Mouse (Mus musculus) lung, embryonic 14.5 days (tissue): ENCODE data around the gene Ncln. TPM values are rescaled to one million over a fixed set of nuclear protein-coding genes. Genes with fewer than 3 reads are reported as not detected.
A peak's percentile ranks its signal among the peaks of the same experiment; 100 is the strongest.

ENCODE experiments used
- ATAC-seq: fragments of 200-750 bp; cut with Nextera tagmentation; 2 replicates; pipeline ENCODE4 v1.8.0; 2017; ENCODE audit warnings: mild to moderate bottlenecking, moderate TSS enrichment, moderate library complexity; ENCODE audit not compliant: insufficient read depth
- DNase-seq: peaks from one replicate; pipeline ENCODE4 v3.0.0-alpha.2; 2015
- H3K27ac ChIP-seq: fragments of 300-500 bp; sonication (generic); 2 replicates; pipeline ENCODE4 v1.5.1; 2014; ENCODE audit warnings: low read depth, mild to moderate bottlenecking, moderate library complexity
- H3K27me3 ChIP-seq: fragments of 300-500 bp; sonication (generic); 2 replicates; pipeline ENCODE4 v1.6.1; 2014; ENCODE audit warnings: low read length, control low read depth; ENCODE audit not compliant: insufficient read depth
- H3K36me3 ChIP-seq: fragments of 300-500 bp; sonication (generic); 2 replicates; pipeline ENCODE4 v1.6.1; 2014; ENCODE audit warnings: control low read depth; ENCODE audit not compliant: insufficient read depth
- H3K4me1 ChIP-seq: fragments of 300-500 bp; sonication (generic); 2 replicates; pipeline ENCODE4 v1.6.1; 2014; ENCODE audit warnings: antibody characterized with exemption, control low read depth; ENCODE audit not compliant: insufficient read depth
- H3K4me2 ChIP-seq: fragments of 300-500 bp; sonication (generic); 2 replicates; pipeline ENCODE4 v1.6.1; 2014; ENCODE audit warnings: mild to moderate bottlenecking
- H3K4me3 ChIP-seq: fragments of 300-500 bp; sonication (generic); 2 replicates; pipeline ENCODE4 v1.5.1; 2014; ENCODE audit warnings: low read depth, low read length
- H3K9ac ChIP-seq: fragments of 300-500 bp; sonication (generic); 2 replicates; pipeline ENCODE4 v1.6.1; 2014
- H3K9me3 ChIP-seq: fragments of 300-500 bp; sonication (generic); 2 replicates; pipeline ENCODE4 v1.6.1; 2016; ENCODE audit warnings: low read depth, low read length, control low read depth
- CTCF ChIP-seq: IDR thresholded peaks from 2 replicates; pipeline ENCODE4 v1.5.1; 2016; ENCODE audit warnings: antibody characterized with exemption, low read depth
- microRNA-seq: library from miRNA; unstranded; fragments of <30 nt; microRNA quantifications from one replicate; pipeline ENCODE4, GENCODE M21; 2016; ENCODE audit warnings: borderline number of aligned reads
- polyA plus RNA-seq: library from polyadenylated mRNA; unstranded; fragments of >200 nt; fragmentation: Nextera tagmentation; extraction: Ambion mirVana; gene quantifications from 2 replicates; pipeline ENCODE4 v1.2.1, GENCODE M21; 2014

Gene Ncln
- polyA plus RNA-seq, 1 experiment from 2014 or later: 97.3 TPM

GRCm38 (mm10) chr10:81441019-81441418 lies 55.2 kb downstream of the Ncln start:
- Histone ChIP-seq H3K4me1 (no peaks in the 10 kb centered on the region), H3K27ac (no peak overlapping the region), H3K27me3 (no peaks in the 10 kb centered on the region), H3K9ac (no peak overlapping the region), H3K9me3 (no peaks in the 10 kb centered on the region), H3K4me3 (no peak overlapping the region), H3K4me2 (no peak overlapping the region), H3K36me3 (no peaks in the 10 kb centered on the region)
- TF ChIP-seq CTCF: peak; percentile 47
- no peak for DNase-seq
- no peak for ATAC-seq

Small RNA genes lying within 50 kb of the gene (microRNA-seq; reads per million reads assigned to microRNA genes)
- not detected for gene Gm25595

Other genes starting within 250 kb of the Ncln start
- gene Matk, start 243.5 kb downstream of the Ncln start, polyA plus RNA-seq: 2.0 and 2.9 TPM in 2 replicates
- gene Mrpl54, start 229.5 kb downstream of the Ncln start, polyA plus RNA-seq: 222 and 223 TPM in 2 replicates
- 50.4 and 50.8 TPM in 2 replicates for gene Apba3, start 229.4 kb downstream of the Ncln start, polyA plus RNA-seq
- 15.3 and 17.2 TPM in 2 replicates for gene Tjp3, start 204.8 kb downstream of the Ncln start, polyA plus RNA-seq
- gene Pip5k1c, start 203.4 kb downstream of the Ncln start, polyA plus RNA-seq: 50.8 and 58.6 TPM in 2 replicates
- gene Cactin, start 175.3 kb downstream of the Ncln start, polyA plus RNA-seq: 34.3 and 42.9 TPM in 2 replicates
- gene Tbxa2r, start 167.7 kb downstream of the Ncln start, polyA plus RNA-seq: 13.6 and 15.0 TPM in 2 replicates
- gene Gipc3, start 153.1 kb downstream of the Ncln start, polyA plus RNA-seq: 0.05 and 0.08 TPM in 2 replicates
- 98.7 and 105 TPM in 2 replicates for gene Hmg20b, start 145.9 kb downstream of the Ncln start, polyA plus RNA-seq
- 7.7 and 8.5 TPM in 2 replicates for gene Mfsd12, start 138.9 kb downstream of the Ncln start, polyA plus RNA-seq
- 0.65 and 0.92 TPM in 2 replicates for gene 4930404N11Rik, start 130.6 kb downstream of the Ncln start, polyA plus RNA-seq
- gene Fzr1, start 117.9 kb downstream of the Ncln start, polyA plus RNA-seq: 109 and 116 TPM in 2 replicates
- 57.5 and 67.0 TPM in 2 replicates for gene Dohh, start 112.0 kb downstream of the Ncln start, polyA plus RNA-seq
- gene Gm48551, start 111.9 kb downstream of the Ncln start, polyA plus RNA-seq: 2.8 and 3.8 TPM in 2 replicates
- gene Gm48552, start 107.4 kb downstream of the Ncln start, polyA plus RNA-seq: 1.3 and 1.4 TPM in 2 replicates
- gene Smim24, start 103.3 kb downstream of the Ncln start, polyA plus RNA-seq: 2.8 and 3.3 TPM in 2 replicates
- 86.0 and 86.5 TPM in 2 replicates for gene Nfic, start 40.8 kb downstream of the Ncln start, polyA plus RNA-seq
- gene Celf5, start 13.7 kb downstream of the Ncln start, polyA plus RNA-seq: 0.09 and 0.30 TPM in 2 replicates
- gene S1pr4, start 3.7 kb upstream of the Ncln start, polyA plus RNA-seq: 1.3 and 1.7 TPM in 2 replicates
- gene Gna15, start 27.8 kb upstream of the Ncln start, polyA plus RNA-seq: 1.1 and 1.7 TPM in 2 replicates
- gene Gna11, start 48.8 kb upstream of the Ncln start, polyA plus RNA-seq: 81.2 and 88.2 TPM in 2 replicates
- gene Aes, start 63.1 kb upstream of the Ncln start, polyA plus RNA-seq: 360 and 404 TPM in 2 replicates
- 27.5 and 32.5 TPM in 2 replicates for gene Tle2, start 78.2 kb upstream of the Ncln start, polyA plus RNA-seq
- 24.1 and 25.2 TPM in 2 replicates for gene Tle6, start 104.7 kb upstream of the Ncln start, polyA plus RNA-seq
- 0.58 and 0.61 TPM in 2 replicates for gene BC025920, start 109.9 kb upstream of the Ncln start, polyA plus RNA-seq
- gene Sirt6, start 131.4 kb upstream of the Ncln start, polyA plus RNA-seq: 35.8 and 39.3 TPM in 2 replicates
- 6.1 and 7.3 TPM in 2 replicates for gene Ankrd24, start 132.1 kb upstream of the Ncln start, polyA plus RNA-seq
- gene Gm10778, start 152.7 kb upstream of the Ncln start, polyA plus RNA-seq: 4.0 and 4.7 TPM in 2 replicates
- gene Zfp433, start 208.4 kb upstream of the Ncln start, polyA plus RNA-seq: 18.1 and 22.9 TPM in 2 replicates